ENCODE assay signal across 35 mouse cellular contexts in the genomic region with DNA sequence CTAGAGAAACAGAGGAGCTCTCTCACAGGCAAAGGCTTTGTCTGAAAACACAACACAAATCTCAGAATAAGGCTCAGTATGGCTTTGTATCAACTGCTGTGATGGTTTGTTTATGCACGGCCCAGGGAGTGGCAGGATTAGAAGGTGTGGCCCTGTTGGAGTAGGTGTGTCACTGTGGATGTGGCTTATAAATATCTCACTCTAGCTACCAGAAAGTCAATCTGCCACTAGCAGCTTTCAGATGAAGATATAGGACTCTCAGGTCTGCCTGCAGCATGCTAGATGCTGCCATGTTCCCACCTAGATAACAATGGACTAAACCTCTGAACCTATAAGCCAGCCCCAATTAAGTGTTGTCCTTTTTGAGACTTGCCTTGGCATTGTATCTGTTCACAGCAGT.
A peak's percentile ranks its signal among the peaks of the same experiment; 100 is the strongest.
DNase-seq lines count a peak whose midpoint lies in the region; ATAC-seq and TF ChIP-seq lines count a peak whose summit lies in the region.
"Had no signal": no experiment of that assay in that cellular context is flagged by ENCODE, and none has a peak within 500 bp of the region (broad histone marks: within the 10 kb centered on the region; RNA-seq: fewer than 3 reads in every experiment).

No protein-coding gene starts in this region.

- H3K36me3 ChIP-seq in liver, embryonic 11.5 days (ENCODE audit: control insufficient read depth, insufficient read depth, low read length) = no peaks in the 10 kb centered on the region
- no peaks in the 10 kb centered on the region for H3K36me3 ChIP-seq in liver, embryonic 14.5 days (replicated peaks; ENCODE audit: control insufficient read depth, insufficient read depth, low read depth)
- H3K36me3 ChIP-seq: embryonic facial prominence, embryonic 12.5 days; forebrain, embryonic 15.5 days; kidney, embryonic 15.5 days; limb, embryonic 12.5 days; neural tube, embryonic 13.5 days had no signal

- 44% methylated on average over 1 of the region's 1 CpGs for WGBS in liver, embryonic 11.5 days
- WGBS in liver, embryonic 14.5 days (ENCODE audit: insufficient replicate concordance) = 18% methylated on average over 1 of the region's 1 CpGs

- H3K27ac ChIP-seq in liver, embryonic 11.5 days (ENCODE audit: low read depth, low read length) = no peak overlapping the region
- H3K27ac ChIP-seq in liver, embryonic 14.5 days = no peak overlapping the region
- H3K27ac ChIP-seq: embryonic facial prominence, embryonic 12.5 days; forebrain, embryonic 15.5 days; gastrocnemius, adult 2 months; hindbrain, embryonic 14.5 days; kidney, embryonic 15.5 days; layer of hippocampus, adult 2 months; left cerebral cortex, adult 2 months; limb, embryonic 12.5 days; macrophage; neural tube, embryonic 13.5 days had no signal

- no peak overlapping the region for H3K4me3 ChIP-seq in liver, embryonic 11.5 days (ENCODE audit: low read depth, low read length)
- no peak overlapping the region for H3K4me3 ChIP-seq in liver, embryonic 14.5 days (ENCODE audit: insufficient read depth in 1 of 2, low read depth in 2 of 2, low read length in 2 of 2)
- H3K4me3 ChIP-seq: embryonic facial prominence, embryonic 12.5 days; forebrain, embryonic 15.5 days; gastrocnemius, adult 2 months; kidney, embryonic 15.5 days; layer of hippocampus, adult 2 months; left cerebral cortex, adult 2 months; limb, embryonic 12.5 days; myocyte; neural tube, embryonic 13.5 days had no signal

- no peak for TF ChIP-seq CTCF in liver, embryonic 14.5 days (IDR thresholded peaks at IDR 0.05; ENCODE audit: low read depth)

- TF ChIP-seq EP300 in liver, embryonic 14.5 days (IDR thresholded peaks at IDR 0.05; ENCODE audit: low read depth) = no peak

- H3K9me3 ChIP-seq in liver, embryonic 11.5 days (ENCODE audit: control insufficient read depth, low read length) = no peaks in the 10 kb centered on the region
- H3K9me3 ChIP-seq in liver, embryonic 14.5 days (ENCODE audit: control insufficient read depth, low read length) = no peaks in the 10 kb centered on the region
- H3K9me3 ChIP-seq: embryonic facial prominence, embryonic 12.5 days; forebrain, embryonic 15.5 days; kidney, embryonic 15.5 days; limb, embryonic 12.5 days; neural tube, embryonic 13.5 days had no signal

- no peak overlapping the region for H3K4me2 ChIP-seq in liver, embryonic 11.5 days
- no peak overlapping the region for H3K4me2 ChIP-seq in liver, embryonic 14.5 days (ENCODE audit: low read depth)
- H3K4me2 ChIP-seq: embryonic facial prominence, embryonic 12.5 days; forebrain, embryonic 15.5 days; heart, embryonic 11.5 days; hindbrain, embryonic 14.5 days; kidney, embryonic 15.5 days; limb, embryonic 12.5 days; midbrain, embryonic 11.5 days; neural tube, embryonic 13.5 days had no signal

- ATAC-seq in liver, embryonic 11.5 days (replicated peaks; ENCODE audit: low FRiP score) = peak; percentile 50; the same call in 1 of the 2 replicates
- peak; percentile 74 for ATAC-seq in liver, embryonic 14.5 days (ENCODE audit: insufficient read depth)
- peak; percentile 95 for ATAC-seq in megakaryocyte-erythroid progenitor cell, adult 5-6 weeks (replicated peaks; ENCODE audit: low FRiP score, low TSS enrichment, poor library complexity, severe bottlenecking)
- ATAC-seq: forebrain, embryonic 15.5 days; inflammation-experienced regulatory T-cells, adult 6 months; lung, postnatal 0 days had no signal

- no peaks in the 10 kb centered on the region for H3K27me3 ChIP-seq in liver, embryonic 11.5 days (replicated peaks; ENCODE audit: control insufficient read depth, insufficient read depth, low read length)
- H3K27me3 ChIP-seq in liver, embryonic 14.5 days (ENCODE audit: control insufficient read depth, insufficient read depth, low read length) = no peaks in the 10 kb centered on the region
- H3K27me3 ChIP-seq: CH12.LX; embryonic facial prominence, embryonic 12.5 days; forebrain, embryonic 15.5 days; kidney, embryonic 15.5 days; limb, embryonic 12.5 days; neural tube, embryonic 13.5 days had no signal

- DNase-seq in liver, embryonic 11.5 days (ENCODE audit: low spot score) = no peak
- no peak for DNase-seq in liver
- peak in 2 of 3 experiments; percentile 22 to 24 for DNase-seq in liver, embryonic 14.5 days (ENCODE audit: low read depth in 3 of 3, low spot score in 3 of 3)
- DNase-seq in kidney, postnatal 14 days = no peak
- DNase-seq in adrenal gland, adult 2 months = no peak
- DNase-seq in frontal cortex, adult 2 months (ENCODE audit: extremely low spot score in 1 of 2, low spot score in 1 of 2) = no peak
- no peak for DNase-seq in urinary bladder, adult 18-20 months (ENCODE audit: low spot score in 2 of 2)
- DNase-seq: adrenal gland, postnatal 14 days; cerebellum, adult 11 months; cerebellum, adult 9-10 months; cerebellum, postnatal 36 days; gastrocnemius, adult 2 months; gastrocnemius, postnatal 36 days; heart, adult 18-20 months; heart, postnatal 4 days; kidney, adult 18-20 months; kidney, postnatal 36 days; lung, adult 18-20 months; thymus, postnatal 25 days had no signal

- no peaks in the 10 kb centered on the region for H3K4me1 ChIP-seq in liver, embryonic 11.5 days (replicated peaks; ENCODE audit: control insufficient read depth, insufficient read depth, low read length)
- H3K4me1 ChIP-seq in liver, embryonic 14.5 days (replicated peaks; ENCODE audit: control insufficient read depth in 2 of 2, insufficient read depth in 2 of 2, low read length in 1 of 2) = 0 out of 4 replicates have a peak, but pooled peaks cover 0 to 3% of the 10 kb centered on the region in 2 experiments
- H3K4me1 ChIP-seq: embryonic facial prominence, embryonic 12.5 days; forebrain, embryonic 15.5 days; kidney, embryonic 15.5 days; limb, embryonic 12.5 days; neural tube, embryonic 13.5 days had no signal

- no peak overlapping the region for H3K9ac ChIP-seq in liver, embryonic 11.5 days (ENCODE audit: low read depth, low read length)
- no peak overlapping the region for H3K9ac ChIP-seq in liver, embryonic 14.5 days (replicated peaks)
- H3K9ac ChIP-seq: embryonic facial prominence, embryonic 12.5 days; forebrain, embryonic 15.5 days; hindbrain, embryonic 14.5 days; kidney, embryonic 15.5 days; limb, embryonic 12.5 days; neural tube, embryonic 13.5 days had no signal

Comparison
In these comparisons a context has a peak if more than half of its experiments do, and no peak if none do; other contexts are left out.
1. DNase-seq: peak in liver, embryonic 14.5 days (2 of 3); none in liver, embryonic 11.5 days (single experiment), liver (single experiment), kidney, postnatal 14 days (single experiment), adrenal gland, adult 2 months (single experiment), frontal cortex, adult 2 months (0 of 2) and urinary bladder, adult 18-20 months (0 of 2).
2. Peak in every context shown above with its lines, with median percentiles within 50 percentile points of each other: ATAC-seq.